Mouse (Mus musculus): Measurements from ENCODE around the gene Slc27a2. TPM values are rescaled to one million over a fixed set of nuclear protein-coding genes. Genes with fewer than 3 reads are reported as not detected.

The Slc27a2 gene
- total RNA-seq, 2 experiments from 2014 or later: 7.4 to 8.3 TPM

DNA sequence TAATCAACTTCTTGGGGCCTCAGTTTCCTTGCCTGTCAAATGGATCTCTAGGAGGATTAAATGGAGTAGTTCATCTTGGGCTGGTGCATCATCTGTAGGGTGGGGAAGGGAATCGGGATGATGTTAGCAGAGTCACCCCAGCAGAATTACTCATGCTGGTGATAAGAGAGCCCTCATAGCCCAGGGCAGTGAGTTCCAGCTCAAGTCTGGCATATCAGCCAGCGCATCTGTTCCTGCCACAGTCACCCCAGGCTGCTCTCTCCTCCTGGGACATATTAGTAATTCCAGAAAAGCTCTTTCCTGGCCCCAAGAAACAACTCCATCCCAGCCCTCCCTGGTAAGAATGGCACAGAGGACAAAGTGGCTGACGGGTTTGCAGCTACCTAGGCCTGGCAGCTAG is 63.1 kb downstream of the Slc27a2 start:
- H3K27ac ChIP-seq: no peak overlapping the region
- H3K4me3 ChIP-seq: no peak overlapping the region
- intact Hi-C loops (cut with DNase I): no loop called here
- no peak for DNase-seq (ENCODE audit: extremely low spot score in 1 of 2, low spot score in 2 of 2)
- TF ChIP-seq CTCF (IDR thresholded peaks at IDR 0.05): no peak

DNA sequence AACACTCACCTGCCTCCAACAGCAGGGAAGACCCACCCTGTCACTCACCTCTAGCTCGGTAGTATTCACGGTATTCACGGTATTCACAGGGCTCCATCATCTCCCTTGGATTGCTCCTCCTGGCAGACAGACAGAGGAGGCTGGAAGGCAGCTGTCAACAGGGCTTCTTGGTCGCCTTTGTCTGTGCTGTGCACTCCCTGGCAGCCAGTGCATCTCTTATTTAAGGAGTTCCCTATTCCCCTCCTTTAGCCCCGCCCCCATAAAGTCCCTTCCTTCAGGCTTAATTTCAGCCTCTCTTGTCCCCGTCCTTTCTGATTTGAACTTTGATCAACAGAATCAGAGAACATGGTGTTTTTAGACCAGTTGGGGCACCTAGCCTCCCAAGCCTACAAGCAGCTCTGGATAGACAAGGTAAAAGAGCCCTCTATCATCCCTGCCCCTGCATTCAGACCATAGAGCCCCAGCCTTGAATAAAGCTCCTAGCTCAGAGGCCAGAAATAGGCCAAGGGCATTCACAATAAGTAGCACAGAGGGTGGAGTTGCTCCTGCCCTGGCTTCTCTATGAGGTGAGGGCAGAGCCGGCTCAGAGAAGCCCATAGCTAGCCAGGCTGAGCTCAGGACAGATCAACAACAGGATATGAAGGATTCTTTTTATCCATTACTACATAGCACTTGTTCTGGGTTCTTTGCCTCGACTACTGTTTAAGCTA is 66.4 kb downstream of the Slc27a2 start:
- intact Hi-C loops (cut with DNase I): no loop called here
- Histone ChIP-seq H3K27ac (no peak overlapping the region), H3K4me3 (no peak overlapping the region)
- no peak for DNase-seq (ENCODE audit: extremely low spot score in 1 of 2, low spot score in 2 of 2)
- no peak for TF ChIP-seq CTCF (IDR thresholded peaks at IDR 0.05)

DNA sequence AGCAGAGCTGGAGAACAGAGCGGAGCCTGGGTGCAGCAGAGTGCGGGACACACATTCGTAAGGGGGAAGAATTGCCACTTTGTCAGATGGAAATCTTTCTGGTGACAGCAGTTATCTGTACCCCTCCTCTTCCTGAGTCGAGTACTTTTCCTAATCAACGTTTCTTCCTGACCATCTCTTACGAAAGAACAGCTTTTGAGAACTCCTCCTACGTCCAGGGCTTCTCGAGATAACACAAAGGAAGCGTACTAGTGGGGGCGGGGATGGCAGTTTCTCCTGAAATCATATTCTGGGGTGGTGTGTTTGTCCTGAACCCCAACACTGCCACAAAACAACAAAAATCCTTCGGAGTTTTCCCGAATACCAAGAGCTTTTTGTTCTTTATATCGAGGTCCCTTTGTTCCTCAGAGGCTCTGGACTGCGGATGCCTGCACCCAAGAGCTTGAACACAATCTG is 67.1 kb downstream of the Slc27a2 start, which contains the start of gene Hdc:
Hdc (minus strand) TSS at position 51 of the 456 bp plus-strand sequence.
- intact Hi-C loops (cut with DNase I): no loop called here
- DNase-seq (ENCODE audit: extremely low spot score in 1 of 2, low spot score in 2 of 2): no peak
- no peak within 1 kb of the TSS for H3K4me3 ChIP-seq
- TF ChIP-seq CTCF (IDR thresholded peaks at IDR 0.05): no peak
- H3K27ac ChIP-seq: no peak within 1 kb of the TSS

GRCm38 (mm10) chr2:126622455-126622854 is 70.2 kb downstream of the Slc27a2 start:
- intact Hi-C loops (cut with DNase I): no loop called here
- no peak for TF ChIP-seq CTCF (IDR thresholded peaks at IDR 0.05)
- Histone ChIP-seq H3K27ac (no peak overlapping the region), H3K4me3 (no peak overlapping the region)
- DNase-seq (ENCODE audit: extremely low spot score in 1 of 2, low spot score in 2 of 2): no peak

- Histone ChIP-seq H3K4me3 (no peak overlapping the region), H3K27ac (no peak overlapping the region)
- intact Hi-C loops (cut with DNase I): no loop called here
- no peak for DNase-seq (ENCODE audit: extremely low spot score in 1 of 2, low spot score in 2 of 2)
- TF ChIP-seq CTCF (IDR thresholded peaks at IDR 0.05): no peak
These were observed 70.9 kb downstream of the Slc27a2 start for GRCm38 (mm10) chr2:126623138-126623537.

GRCm38 (mm10) chr2:126628455-126628995 is 76.3 kb downstream of the Slc27a2 start:
- DNase-seq (ENCODE audit: extremely low spot score in 1 of 2, low spot score in 2 of 2): no peak
- Histone ChIP-seq H3K27ac (no peak overlapping the region), H3K4me3 (no peak overlapping the region)
- intact Hi-C loops (cut with DNase I): no loop called here
- no peak for TF ChIP-seq CTCF (IDR thresholded peaks at IDR 0.05)

- H3K27ac ChIP-seq: no peak overlapping the region
- no peak for DNase-seq (ENCODE audit: extremely low spot score in 1 of 2, low spot score in 2 of 2)
- intact Hi-C loops (cut with DNase I): no loop called here
- no peak for TF ChIP-seq CTCF (IDR thresholded peaks at IDR 0.05)
- no peak overlapping the region for H3K4me3 ChIP-seq
These were observed 81.0 kb downstream of the Slc27a2 start for GRCm38 (mm10) chr2:126633165-126633564.

- intact Hi-C loops (cut with DNase I): no loop called here
- no peak for TF ChIP-seq CTCF (IDR thresholded peaks at IDR 0.05)
- DNase-seq (ENCODE audit: extremely low spot score in 1 of 2, low spot score in 2 of 2): no peak
These were observed 84.0 kb downstream of the Slc27a2 start for GRCm38 (mm10) chr2:126635939-126636823.

More at GRCm38 (mm10) chr2:126635939-126636823, 84.0 kb downstream of the Slc27a2 start:
- Histone ChIP-seq H3K4me3 (no peak overlapping the region), H3K27ac (no peak overlapping the region)

Other genes with a start within 250 kb of the Slc27a2 start
- gene Atp8b4, start 51.7 kb upstream of the Slc27a2 start, total RNA-seq (2021): under 1 TPM in 1 of 2 experiments, not detected in 1; 0.09 TPM
- gene Hdc, start 66.9 kb downstream of the Slc27a2 start, total RNA-seq (2021): 1 to 10 TPM; 1.9 to 2.0 TPM
- gene Gabpb1, start 123.9 kb downstream of the Slc27a2 start, total RNA-seq (2021): 10 to 100 TPM; 21.0 to 22.1 TPM
- 10 to 100 TPM; 48.9 to 51.6 TPM for gene Usp8, start 154.9 kb downstream of the Slc27a2 start, total RNA-seq (2021)
- under 1 TPM in 1 of 2 experiments, not detected in 1; 0.61 TPM for gene Usp50, start 231.1 kb downstream of the Slc27a2 start, total RNA-seq (2021)

Data from left cerebral cortex, adult 2 months (tissue).